Mouse (Mus musculus) liver, embryonic 14.5 days (tissue): ENCODE results near the gene Popdc2.

Source experiments
- CTCF ChIP-seq: IDR thresholded peaks from 2 replicates; pipeline ENCODE4 v1.5.1; 2016; ENCODE audit warnings: antibody characterized with exemption, low read depth, control low read depth
- EP300 ChIP-seq: IDR thresholded peaks from 2 replicates; pipeline ENCODE4 v1.6.1; 2016; ENCODE audit warnings: antibody characterized with exemption, low read depth

- TF ChIP-seq CTCF: no peak
- no peak for TF ChIP-seq EP300
These were observed 10.0 kb upstream of the Popdc2 start for GRCm38 (mm10) chr16:38352031-38352430.
